Mouse (Mus musculus) liver, adult 2 months (tissue): ENCODE data around the gene Kat5.

Source experiments
- CTCF ChIP-seq: fragments of 200-500 bp; IDR thresholded peaks from 2 replicates; pipeline ENCODE4 v1.5.1; 2011; ENCODE audit warnings: low read depth, low read length, control low read depth
- POLR2A ChIP-seq: fragments of 200-500 bp; IDR thresholded peaks from 2 replicates; pipeline ENCODE4 v1.6.1; 2011; ENCODE audit warnings: low read length, control low read depth; ENCODE audit not compliant: insufficient read depth; ENCODE audit errors: extremely low read depth

- TF ChIP-seq CTCF: no peak
- TF ChIP-seq POLR2A: no peak
These were observed 4.9 kb downstream of the Kat5 start for GRCm38 (mm10) chr19:5605126-5605525.
